Mouse (Mus musculus) heart, embryonic 13.5 days (tissue): ENCODE data around the gene Zfp599. TPM values are rescaled to one million over a fixed set of nuclear protein-coding genes. Genes with fewer than 3 reads are reported as not detected.
"Not testable (repeated sequence)": the region's sequence is repeated elsewhere in the genome, so short reads cannot be mapped to it uniquely, and the experiment has no call there.

Source experiments
- ATAC-seq: fragments of 200-750 bp; cut with Nextera tagmentation; 2 replicates; pipeline ENCODE4 v1.8.0; 2017; ENCODE audit warnings: moderate TSS enrichment; ENCODE audit not compliant: insufficient number of reproducible peaks, low FRiP score, low TSS enrichment; ENCODE audit errors: extremely low read depth
- H3K27ac ChIP-seq: fragments of 300-500 bp; sonication (generic); replicated peaks from 2 replicates; pipeline ENCODE4 v1.5.1; 2015; ENCODE audit warnings: moderate library complexity, mild to moderate bottlenecking, inconsistent platforms
- H3K27me3 ChIP-seq: fragments of 300-500 bp; sonication (generic); replicated peaks from 2 replicates; pipeline ENCODE4 v1.6.1; 2015; ENCODE audit warnings: mild to moderate bottlenecking, inconsistent platforms
- H3K36me3 ChIP-seq: fragments of 300-500 bp; sonication (generic); 2 replicates; pipeline ENCODE4 v1.6.1; 2015; ENCODE audit warnings: mild to moderate bottlenecking, inconsistent platforms
- H3K4me1 ChIP-seq: fragments of 300-500 bp; sonication (generic); 2 replicates; pipeline ENCODE4 v1.6.1; 2015; ENCODE audit warnings: inconsistent platforms
- H3K4me2 ChIP-seq: fragments of 300-500 bp; sonication (generic); 2 replicates; pipeline ENCODE4 v1.6.1; 2015; ENCODE audit warnings: inconsistent platforms, mild to moderate bottlenecking, moderate library complexity
- H3K4me3 ChIP-seq: fragments of 300-500 bp; sonication (generic); 2 replicates; pipeline ENCODE4 v1.5.1; 2015; ENCODE audit warnings: moderate library complexity, mild to moderate bottlenecking, inconsistent platforms
- H3K9ac ChIP-seq: fragments of 300-500 bp; sonication (generic); 2 replicates; pipeline ENCODE4 v1.6.1; 2015; ENCODE audit warnings: inconsistent platforms, mild to moderate bottlenecking, moderate library complexity
- H3K9me3 ChIP-seq: fragments of 300-500 bp; sonication (generic); 2 replicates; pipeline ENCODE4 v1.6.1; 2016; ENCODE audit warnings: inconsistent platforms
- WGBS: fragments of 180-500 bp; shearing (Covaris S2); methylation state at CpG from one replicate; pipeline ENCODE4 v1.1.7; 2015; ENCODE audit warnings: mixed read lengths; 5-methylcytosine and 5-hydroxymethylcytosine counted together
- polyA plus RNA-seq: library from polyadenylated mRNA; unstranded; fragments of >200 nt; fragmentation: Nextera tagmentation; extraction: Ambion mirVana; gene quantifications from 2 replicates; pipeline ENCODE4 v1.2.1, GENCODE M21; 2015

Gene Zfp599
- polyA plus RNA-seq, 1 experiment from 2014 or later = 3.7 TPM

DNA sequence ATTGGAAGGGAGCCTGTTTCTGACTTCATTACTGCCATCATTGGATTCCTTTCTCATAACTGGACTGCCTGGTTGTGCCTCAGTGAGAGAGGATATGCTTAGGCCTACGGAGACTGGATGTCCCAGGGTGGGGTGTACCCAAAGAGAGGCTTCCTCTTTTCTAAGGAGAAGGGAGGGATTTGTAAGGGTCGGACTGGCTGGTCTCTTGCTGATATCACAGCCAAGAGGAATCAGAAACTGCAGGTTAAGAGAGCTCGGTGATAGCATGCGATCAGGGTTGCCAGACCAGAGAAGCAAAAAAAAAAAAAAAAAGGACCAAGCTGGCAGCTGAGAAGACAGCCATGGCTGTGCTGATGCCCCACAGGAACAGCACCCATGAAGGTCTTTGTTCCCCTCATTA lies 3.1 kb downstream of the Zfp599 start:
- Histone ChIP-seq H3K4me3 (no peak overlapping the region), H3K27me3 (no peaks in the 10 kb centered on the region), H3K4me2 (no peak overlapping the region), H3K9me3 (peaks cover 25% of the 10 kb centered on the region), H3K4me1 (peaks cover 11% of the 10 kb centered on the region), H3K36me3 (peaks cover 64% of the 10 kb centered on the region), H3K9ac (no peak overlapping the region), H3K27ac (no peak overlapping the region)
- no peak for ATAC-seq
- 84% methylated on average over 4 of the region's 4 CpGs for WGBS

DNA sequence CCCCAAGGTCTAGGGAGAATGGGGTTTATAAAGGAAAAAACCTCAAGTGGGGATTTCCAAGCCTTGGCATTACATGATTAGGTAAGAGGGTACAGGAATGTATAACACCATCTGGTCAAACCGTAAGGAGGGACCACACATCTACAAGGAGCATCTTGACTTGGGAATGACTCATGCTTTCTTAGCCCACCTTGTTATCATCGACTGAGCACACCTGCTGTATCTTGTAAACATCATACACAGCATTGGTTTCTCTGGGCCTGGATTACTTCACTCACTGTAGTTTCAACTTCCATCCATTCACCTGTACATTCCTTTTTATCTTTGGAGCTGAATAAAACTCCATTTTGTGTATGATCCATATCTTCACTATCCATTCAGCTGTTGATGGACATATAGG lies 15.5 kb downstream of the Zfp599 start:
- H3K27me3 ChIP-seq = no peaks in the 10 kb centered on the region

DNA sequence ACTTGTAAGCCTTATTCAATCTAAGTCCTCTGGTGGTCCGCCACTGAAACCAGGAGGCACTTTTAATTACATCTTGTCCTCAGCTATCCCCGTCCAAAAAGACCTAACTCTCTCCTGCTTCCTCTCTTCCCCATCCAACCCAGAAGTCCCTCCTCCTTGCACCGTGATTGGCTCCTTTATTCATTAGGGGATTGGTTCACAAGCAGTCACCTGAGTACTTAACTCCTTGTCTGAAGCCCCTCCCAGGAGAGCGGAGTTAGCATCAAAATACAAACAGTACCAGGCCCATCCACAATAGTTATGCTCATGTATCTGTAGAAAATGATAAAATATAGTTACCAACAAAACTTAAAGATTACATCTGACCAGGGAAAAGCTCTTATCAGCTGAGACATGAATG lies 19.7 kb downstream of the Zfp599 start:
- WGBS = 91% methylated on average over 4 of the region's 4 CpGs
- Histone ChIP-seq H3K27me3 (no peaks in the 10 kb centered on the region), H3K4me2 (no peak overlapping the region), H3K4me3 (no peak overlapping the region), H3K27ac (no peak overlapping the region), H3K36me3 (peaks cover 98% of the 10 kb centered on the region), H3K9me3 (peaks cover 19% of the 10 kb centered on the region), H3K9ac (no peak overlapping the region), H3K4me1 (no peaks in the 10 kb centered on the region)
- no peak for ATAC-seq

More for the DNA sequence above, 15.5 kb downstream of the Zfp599 start:
- no peak overlapping the region for H3K9ac ChIP-seq
- no peak overlapping the region for H3K27ac ChIP-seq
- no peak overlapping the region for H3K4me2 ChIP-seq
- no peak overlapping the region for H3K4me3 ChIP-seq
- no peak for ATAC-seq
- 87% methylated on average over 2 of the region's 2 CpGs for WGBS
- no peaks in the 10 kb centered on the region for H3K4me1 ChIP-seq
- peaks cover 98% of the 10 kb centered on the region for H3K36me3 ChIP-seq
- H3K9me3 ChIP-seq = peaks cover 37% of the 10 kb centered on the region

DNA sequence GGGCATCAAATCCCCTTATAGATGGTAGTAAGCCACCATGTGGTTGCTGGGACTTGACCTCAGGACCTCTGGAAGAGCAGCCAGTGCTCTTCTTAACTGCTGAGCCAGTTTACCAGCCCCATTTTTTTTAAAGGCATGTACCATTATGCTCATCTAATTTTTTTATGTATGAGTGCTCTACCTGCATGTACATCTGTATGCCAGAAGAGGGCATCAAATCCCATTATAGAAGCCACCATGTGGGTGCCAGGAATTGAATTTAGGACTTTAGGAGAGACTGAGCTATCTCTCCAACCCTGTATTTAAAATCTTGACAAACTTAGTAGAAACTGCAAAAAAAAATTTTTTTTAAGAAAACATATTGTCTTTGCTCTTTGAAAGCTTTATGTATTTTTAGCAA lies 29.1 kb downstream of the Zfp599 start:
- no peak overlapping the region for H3K4me3 ChIP-seq
- H3K4me2 ChIP-seq = no peak overlapping the region
- peaks cover 5% of the 10 kb centered on the region; the same call in 1 of the 2 replicates for H3K9me3 ChIP-seq
- peaks cover 27% of the 10 kb centered on the region for H3K4me1 ChIP-seq
- H3K27ac ChIP-seq = no peak overlapping the region
- H3K27me3 ChIP-seq = no peaks in the 10 kb centered on the region
- peaks cover 34% of the 10 kb centered on the region for H3K36me3 ChIP-seq
- no peak for ATAC-seq
- H3K9ac ChIP-seq = no peak overlapping the region

DNA sequence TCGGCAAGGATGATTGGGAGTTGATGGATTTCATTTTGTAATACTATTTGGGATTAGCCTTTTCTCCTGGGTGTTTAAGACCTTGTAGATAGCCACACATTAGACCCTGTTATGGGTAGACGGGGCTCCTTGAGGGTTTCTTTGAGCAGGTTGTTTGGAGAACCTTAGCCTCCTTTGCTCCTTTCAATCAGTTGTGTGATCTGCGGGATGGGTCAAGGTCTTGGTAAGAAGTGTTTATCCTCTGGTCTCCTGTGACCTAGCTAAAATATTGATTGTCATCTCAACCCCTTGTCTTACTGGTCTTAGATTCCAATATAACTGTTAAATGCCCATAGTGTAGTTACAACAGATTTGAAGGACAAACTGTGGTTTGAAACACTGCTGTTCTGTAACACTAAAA lies 29.6 kb downstream of the Zfp599 start:
- WGBS = 81% methylated on average over 3 of the region's 3 CpGs
- H3K36me3 ChIP-seq = peaks cover 29% of the 10 kb centered on the region
- H3K4me3 ChIP-seq = no peak overlapping the region
- H3K9me3 ChIP-seq = peaks cover 5% of the 10 kb centered on the region; the same call in 1 of the 2 replicates
- no peak overlapping the region for H3K27ac ChIP-seq
- no peak overlapping the region for H3K4me2 ChIP-seq
- ATAC-seq = no peak
- no peaks in the 10 kb centered on the region for H3K27me3 ChIP-seq
- H3K9ac ChIP-seq = no peak overlapping the region
- peaks cover 27% of the 10 kb centered on the region for H3K4me1 ChIP-seq

DNA sequence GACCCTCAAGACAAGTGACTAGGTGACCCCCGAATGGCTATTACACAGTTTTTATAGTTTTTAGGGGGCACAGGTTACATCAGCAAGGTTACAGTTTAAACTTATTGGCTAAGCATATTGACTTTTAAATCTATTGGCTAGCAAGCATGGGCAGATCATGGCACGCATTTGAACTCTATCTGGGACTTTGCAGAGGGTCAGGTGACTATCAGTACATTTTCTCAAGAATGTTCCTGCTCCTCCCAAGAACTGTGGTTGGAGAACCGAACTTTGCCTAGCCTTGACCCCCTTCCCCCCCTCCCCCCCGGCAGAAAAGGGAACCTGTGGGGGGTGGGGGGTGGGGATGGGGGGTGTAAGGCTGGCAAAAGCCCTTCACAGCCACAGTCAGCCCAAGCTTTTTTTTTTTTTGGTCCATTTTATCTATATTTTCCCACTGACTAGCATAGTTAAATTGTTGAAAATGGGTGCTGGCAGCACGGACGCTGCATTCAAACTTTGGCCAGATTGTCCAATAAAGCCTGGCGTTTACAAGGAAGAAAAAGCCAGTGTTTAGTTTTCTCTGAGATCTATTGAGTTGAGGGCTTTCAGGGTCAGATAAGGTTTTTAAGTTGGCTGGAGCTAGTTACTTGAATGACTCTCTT lies 30.2 kb downstream of the Zfp599 start:
- Histone ChIP-seq H3K27me3 (no peaks in the 10 kb centered on the region), H3K4me1 (peaks cover 27% of the 10 kb centered on the region), H3K9ac (no peak overlapping the region), H3K27ac (no peak overlapping the region), H3K36me3 (peaks cover 23% of the 10 kb centered on the region), H3K9me3 (peaks cover 5% of the 10 kb centered on the region; the same call in 1 of the 2 replicates), H3K4me2 (no peak overlapping the region), H3K4me3 (no peak overlapping the region)
- 76% methylated on average over 7 of the region's 7 CpGs for WGBS
- ATAC-seq = no peak

DNA sequence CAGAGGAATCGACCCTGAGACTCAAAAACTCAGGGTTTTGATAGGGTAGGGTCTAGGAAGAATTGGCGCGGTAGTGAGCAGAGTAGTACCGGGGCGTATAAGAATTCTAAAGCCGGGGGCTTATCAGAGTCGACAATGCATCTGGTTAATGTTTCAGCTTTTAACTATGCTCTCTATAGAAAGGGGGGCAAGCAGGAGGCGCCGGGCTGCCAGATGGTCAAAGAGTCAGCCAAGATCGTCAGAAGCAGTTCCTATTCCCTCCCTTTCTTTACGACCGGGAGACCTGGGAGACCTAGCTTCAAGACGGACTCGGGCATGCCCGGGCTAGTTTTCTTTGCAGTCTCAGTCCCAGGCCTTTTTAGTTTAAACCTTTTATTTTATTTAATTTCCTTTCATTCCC lies 32.8 kb downstream of the Zfp599 start:
- Histone ChIP-seq H3K27me3 (no peaks in the 10 kb centered on the region), H3K9me3 (peaks cover 5% of the 10 kb centered on the region; the same call in 1 of the 2 replicates), H3K9ac (no peak overlapping the region), H3K4me3 (peak overlapping the region; percentile 83), H3K36me3 (peaks cover 13% of the 10 kb centered on the region), H3K27ac (peak overlapping the region; percentile 96), H3K4me2 (peak overlapping the region; percentile 84), H3K4me1 (peaks cover 18% of the 10 kb centered on the region)
- WGBS = 67% methylated on average over 15 of the region's 15 CpGs
- no peak for ATAC-seq

DNA sequence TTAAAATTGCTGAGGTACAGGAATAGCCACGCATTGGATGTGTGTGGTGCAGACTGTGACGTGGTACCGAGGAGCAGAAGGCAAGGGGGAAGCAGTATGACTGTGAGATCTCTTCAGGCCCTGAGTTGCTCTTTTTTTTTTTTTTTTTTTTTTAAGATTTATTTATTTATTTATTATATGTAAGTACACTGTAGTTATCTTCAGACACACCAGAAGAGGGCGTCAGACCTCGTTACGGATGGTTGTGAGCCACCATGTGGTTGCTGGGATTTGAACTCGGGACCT lies 33.4 kb downstream of the Zfp599 start:
- peaks cover 13% of the 10 kb centered on the region for H3K36me3 ChIP-seq
- 52% methylated on average over 7 of the region's 7 CpGs for WGBS
- H3K4me2 ChIP-seq = peak overlapping the region; percentile 84
- peak overlapping the region; percentile 93 for H3K9ac ChIP-seq
- peak overlapping the region; percentile 83 for H3K4me3 ChIP-seq
- peak overlapping the region; percentile 96 for H3K27ac ChIP-seq
- H3K9me3 ChIP-seq, H3K27me3 ChIP-seq, ATAC-seq: not testable (repeated sequence)
- peaks cover 13% of the 10 kb centered on the region for H3K4me1 ChIP-seq

DNA sequence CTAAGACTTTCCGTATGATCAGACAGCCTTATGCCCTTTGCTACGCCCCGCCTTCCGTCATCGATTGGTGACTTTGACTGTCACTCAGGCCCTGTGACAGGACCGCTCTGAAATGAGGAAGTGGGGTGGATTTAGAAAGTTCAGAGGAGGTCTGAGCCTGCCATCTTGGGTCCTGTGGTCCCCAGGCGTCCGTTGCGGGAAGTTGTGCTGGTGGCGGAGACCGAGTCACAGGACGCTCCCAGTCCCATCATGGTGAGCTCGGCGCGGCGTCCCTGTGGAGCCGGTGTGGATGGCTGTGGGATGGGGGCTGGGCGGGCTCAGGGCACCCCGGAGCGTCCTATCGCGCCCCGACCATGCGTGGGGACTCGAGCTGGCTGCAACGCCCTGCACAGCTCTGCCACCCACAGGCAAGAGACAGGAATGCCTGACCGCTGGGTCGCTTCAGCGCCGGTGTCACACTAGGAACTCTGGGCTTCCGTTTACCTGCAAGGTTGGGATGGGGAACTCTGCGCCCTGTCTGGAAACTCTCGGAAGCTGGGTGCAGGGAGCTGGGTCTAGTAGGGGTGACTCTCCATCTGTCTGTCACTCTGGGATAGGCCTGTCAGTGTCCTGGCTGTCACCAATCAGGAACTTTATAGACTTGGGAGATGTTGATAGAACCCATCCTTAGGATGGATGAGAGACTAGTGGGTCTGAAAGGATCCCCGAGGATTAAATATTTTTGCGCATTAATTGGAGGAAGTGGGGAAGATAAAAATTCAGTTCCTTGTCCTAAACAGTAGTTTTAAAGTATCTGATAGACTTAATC lies 33.9 kb downstream of the Zfp599 start, which contains the start of gene Zfp809:
Gene Zfp809, plus strand, starts transcription at position 134 of the 808 bp plus-strand sequence.
- Histone ChIP-seq H3K4me2 (peak within 1 kb of the TSS; percentile 84), H3K27ac (peak within 1 kb of the TSS; percentile 96), H3K4me1 (peaks cover 11% of the 10 kb centered on the region), H3K9me3 (peaks cover 5% of the 10 kb centered on the region; the same call in 1 of the 2 replicates), H3K4me3 (peak within 1 kb of the TSS; percentile 83), H3K36me3 (peaks cover 13% of the 10 kb centered on the region), H3K9ac (peak within 1 kb of the TSS; percentile 93), H3K27me3 (no peaks in the 10 kb centered on the region)
- peak; percentile 95 for ATAC-seq
- 1% methylated on average over 35 of the region's 35 CpGs for WGBS

DNA sequence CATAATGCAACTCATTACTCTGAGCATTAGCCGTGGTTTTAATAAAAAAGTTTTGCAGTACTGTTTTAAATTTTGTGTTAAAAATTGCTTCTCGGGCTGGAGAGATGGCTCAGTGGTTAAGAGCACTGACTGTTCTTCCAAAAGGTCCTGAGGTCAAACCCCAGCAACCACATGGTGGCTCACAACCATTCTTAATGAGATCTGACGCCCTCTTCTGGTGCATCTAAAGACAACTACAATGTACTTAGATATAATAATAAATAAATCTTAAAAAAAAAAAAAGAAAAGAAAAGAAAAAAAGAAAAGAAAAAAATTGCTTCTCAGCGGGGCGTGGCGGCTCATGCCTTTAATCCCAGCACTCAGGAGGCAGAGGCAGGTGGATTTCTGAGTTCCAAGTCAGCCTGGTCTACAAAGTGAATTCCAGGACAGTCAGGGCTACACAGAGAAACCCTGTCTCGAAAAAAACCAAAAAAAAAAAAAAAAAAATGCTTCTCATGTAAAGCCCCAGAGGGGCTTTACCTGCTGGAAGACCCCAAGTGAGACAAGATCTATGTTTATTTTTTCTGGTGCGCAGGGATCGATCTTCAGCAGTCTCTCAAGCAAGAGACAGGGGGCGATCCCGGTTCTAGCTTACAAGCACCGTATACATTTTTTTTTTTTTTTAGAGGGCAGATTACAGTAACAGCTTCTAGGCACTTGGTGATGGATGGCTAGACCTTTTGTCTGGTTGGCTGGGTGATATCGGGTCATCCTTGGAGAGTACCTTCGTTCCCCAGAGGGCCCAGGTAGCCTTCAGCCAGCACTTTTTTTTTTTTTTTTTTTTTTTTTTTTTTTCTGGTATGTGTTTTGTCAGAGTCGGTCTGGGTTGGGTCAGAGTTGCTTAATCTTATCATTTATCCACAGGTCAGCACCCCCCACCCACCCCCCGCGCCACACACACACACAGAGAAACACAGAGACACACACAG lies 34.9 kb downstream of the Zfp599 start:
- Histone ChIP-seq H3K4me2 (peak overlapping the region; percentile 84), H3K9me3 (peaks cover 5% of the 10 kb centered on the region; the same call in 1 of the 2 replicates), H3K9ac (peak overlapping the region; percentile 93), H3K27me3 (no peaks in the 10 kb centered on the region), H3K4me3 (peak overlapping the region; percentile 83), H3K4me1 (peaks cover 11% of the 10 kb centered on the region), H3K36me3 (peaks cover 13% of the 10 kb centered on the region), H3K27ac (peak overlapping the region; percentile 96)
- ATAC-seq = 0 out of 2 replicates have a peak, but pooled peaks have one; percentile 1
- WGBS = 19% methylated on average over 17 of the region's 17 CpGs

DNA sequence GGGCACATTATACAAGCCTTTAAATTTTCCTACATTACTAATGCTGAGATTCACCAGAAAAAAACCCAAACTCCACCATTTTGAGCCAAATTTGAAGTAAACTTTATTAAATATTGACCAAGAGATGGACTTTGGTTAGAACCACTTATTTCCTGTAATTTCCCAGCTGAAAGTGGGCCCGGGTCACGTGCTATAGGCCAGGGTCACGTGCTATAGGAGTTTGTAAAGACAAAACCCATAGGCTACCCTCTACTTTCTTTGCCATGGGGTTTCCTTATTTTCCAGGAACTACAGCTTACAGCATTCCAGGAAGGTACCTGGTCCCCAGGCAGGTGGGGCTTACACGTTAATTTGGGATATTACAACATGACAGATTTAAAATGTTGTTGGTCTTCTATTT lies 35.6 kb downstream of the Zfp599 start:
- H3K9me3 ChIP-seq = peaks cover 5% of the 10 kb centered on the region; the same call in 1 of the 2 replicates
- no peak for ATAC-seq
- H3K36me3 ChIP-seq = peaks cover 12% of the 10 kb centered on the region
- H3K4me3 ChIP-seq = no peak overlapping the region
- H3K9ac ChIP-seq = no peak overlapping the region
- H3K27me3 ChIP-seq = no peaks in the 10 kb centered on the region
- no peak overlapping the region for H3K27ac ChIP-seq
- WGBS = 93% methylated on average over 4 of the region's 4 CpGs
- peaks cover 11% of the 10 kb centered on the region for H3K4me1 ChIP-seq
- no peak overlapping the region for H3K4me2 ChIP-seq
